14 mouse cellular contexts compared by ENCODE assay signal in genomic region chr1:138322657-138323056, GRCm38 (mm10). TPM values are rescaled to one million over a fixed set of nuclear protein-coding genes. Genes with fewer than 3 reads are reported as not detected.
DNase-seq lines count a peak whose midpoint lies in the region; ATAC-seq and TF ChIP-seq lines count a peak whose summit lies in the region.
"Had no signal": no experiment of that assay in that cellular context is flagged by ENCODE, and none has a peak within 500 bp of the region (broad histone marks: within the 10 kb centered on the region; RNA-seq: fewer than 3 reads in every experiment).

No protein-coding gene starts in this region.

- dilution Hi-C loops in CH12.LX (cut with MboI; ENCODE audit: extremely low pct_ligation_motif_present, extremely low pct_unique_long_range_greater_than_20kb, low sequenced_read_pairs): no loop called here

- H3K4me2 ChIP-seq in CH12.LX (ENCODE audit: insufficient read depth, low read depth, poor library complexity, severe bottlenecking): peak overlapping the region; percentile 54
- H3K4me2 ChIP-seq: hindbrain, embryonic 14.5 days had no signal

- ATAC-seq in megakaryocyte, adult 5-6 weeks (ENCODE audit: poor library complexity, severe bottlenecking): peak; percentile 91

- H3K9ac ChIP-seq in CH12.LX (ENCODE audit: insufficient read depth, low read depth): peak overlapping the region; percentile 36; the same call in 1 of the 2 replicates
- H3K9ac ChIP-seq: hindbrain, embryonic 14.5 days had no signal

- DNase-seq in heart, adult 11 months: peak; percentile 95
- no peak for DNase-seq in heart, postnatal 25 days (ENCODE audit: low spot score)
- peak; percentile 19 to 44 for DNase-seq in kidney, postnatal 36 days
- DNase-seq in kidney, postnatal 14 days: no peak
- peak; percentile 49 for DNase-seq in CH12.LX (ENCODE audit: extremely low read depth)
- DNase-seq in layer of hippocampus, postnatal 36 days: no peak
- no peak for DNase-seq in thymus, adult 18-20 months
- DNase-seq: cerebellum, adult 8-10 months; kidney, postnatal 10 days; spleen, adult 18-20 months had no signal

- 0 out of 2 replicates have a peak, but pooled peaks have one; percentile 20 for TF ChIP-seq EP300 in CH12.LX (IDR thresholded peaks at IDR 0.05; ENCODE audit: low read length)

- no peak for TF ChIP-seq POLR2A in CH12.LX (IDR thresholded peaks at IDR 0.05; ENCODE audit: low read depth, low read length)

- no peak overlapping the region for H3K4me3 ChIP-seq in CH12.LX (replicated peaks in 1 of 3; ENCODE audit: low read depth in 2 of 3, low read length in 2 of 3, poor library complexity in 1 of 3)

- intact Hi-C loops in heart, postnatal 25 days (cut with DNase I): no loop called here

- in situ Hi-C loops in CH12.LX (cut with MboI; ENCODE audit: low pct_ligation_motif_present, low pct_unique_long_range_greater_than_20kb, low sequenced_read_pairs): no loop called here

- no peaks in the 10 kb centered on the region for H3K27me3 ChIP-seq in CH12.LX (replicated peaks)

- H3K9me3 ChIP-seq in CH12.LX (replicated peaks; ENCODE audit: low read length): peaks cover 4% of the 10 kb centered on the region

- H3K36me3 ChIP-seq in CH12.LX (replicated peaks in 1 of 2; ENCODE audit: control insufficient read depth in 1 of 2, insufficient read depth in 1 of 2, low read length in 1 of 2): no peaks in the 10 kb centered on the region

- peaks cover 5 to 25% of the 10 kb centered on the region in 2 experiments for H3K4me1 ChIP-seq in CH12.LX (ENCODE audit: control insufficient read depth in 1 of 2, insufficient read depth in 2 of 2)

- TF ChIP-seq RAD21 in CH12.LX (IDR thresholded peaks at IDR 0.05; ENCODE audit: low read depth, low read length): no peak

- no peak for TF ChIP-seq CTCF in CH12.LX (conservative IDR thresholded peaks at IDR 0.05 in 1 of 2, IDR thresholded peaks at IDR 0.05 in 1 of 2; ENCODE audit: low read depth in 2 of 2, low read length in 2 of 2)

- H3K79me2 ChIP-seq in CH12.LX (replicated peaks; ENCODE audit: control insufficient read depth, extremely low read depth, insufficient read depth, poor library complexity, severe bottlenecking): no peaks in the 10 kb centered on the region

- H3K27ac ChIP-seq in CH12.LX (ENCODE audit: insufficient read depth, low read depth): no peak overlapping the region; the same call in 1 of the 2 replicates
- H3K27ac ChIP-seq: hindbrain, embryonic 14.5 days had no signal

TF ChIP-seq in CH12.LX, 34 proteins besides CTCF, POLR2A, EP300 and RAD21:
- TF ChIP-seq MAZ (IDR thresholded peaks at IDR 0.05; ENCODE audit: low read depth, low read length): no peak
- TF ChIP-seq TBP (conservative IDR thresholded peaks at IDR 0.05; ENCODE audit: low read depth, low read length): no peak
- peak; percentile 26; the same call in 1 of the 2 replicates for TF ChIP-seq MEF2A (IDR thresholded peaks at IDR 0.05; ENCODE audit: borderline replicate concordance, low read depth, low read length)
- peak; percentile 85 for TF ChIP-seq BHLHE40 (IDR thresholded peaks at IDR 0.05; ENCODE audit: low read depth, low read length)
- peak; percentile 41; the same call in 1 of the 2 replicates for TF ChIP-seq IRF4 (IDR thresholded peaks at IDR 0.05; ENCODE audit: low read depth, low read length)
- TF ChIP-seq MYC (IDR thresholded peaks at IDR 0.05; ENCODE audit: low read depth, low read length): peak; percentile 16; the same call in 1 of the 2 replicates
- TF ChIP-seq TCF12 (IDR thresholded peaks at IDR 0.05; ENCODE audit: low read depth, low read length): no peak
- TF ChIP-seq MAFK (IDR thresholded peaks at IDR 0.05; ENCODE audit: insufficient replicate concordance, low read length): peak; percentile 60; the same call in 1 of the 2 replicates
- TF ChIP-seq ETS1 (conservative IDR thresholded peaks at IDR 0.05; ENCODE audit: low read depth, low read length): peak; percentile 82
- 0 out of 2 replicates have a peak, but pooled peaks have one; percentile 35 for TF ChIP-seq SIN3A (IDR thresholded peaks at IDR 0.05; ENCODE audit: low read length)

RNA-seq across cellular contexts. Expression of gene Atp6v1g3, which starts 49.1 kb away (rescaled TPM):
- total RNA-seq in heart, postnatal 25 days (2021): not detected
- not detected in 2 replicates for total RNA-seq in CH12.LX (2012; rRNA removed)
- not detected in 2 replicates for total RNA-seq in CH12.LX (2014; rRNA removed)
- polyA plus RNA-seq in CH12.LX (2012; ENCODE audit: insufficient read length, low read depth): not detected in 2 replicates
- total RNA-seq in megakaryocyte, adult 5-6 weeks (2015): not detected in 2 replicates
- total RNA-seq in megakaryocyte, adult 5-6 weeks (2017): 0.65 TPM in 1 of 2 replicates, not detected in the other
- not detected for total RNA-seq in layer of hippocampus, postnatal 36 days (2021)
- total RNA-seq: left cerebral cortex, adult 18-20 months had no signal
- polyA plus RNA-seq: frontal cortex, adult 2 months; hindbrain, embryonic 14.5 days had no signal

Comparison
In these comparisons a context has a peak if more than half of its experiments do, and no peak if none do; other contexts are left out.
1. DNase-seq: peak in heart, adult 11 months (single experiment), kidney, postnatal 36 days (2 of 2) and CH12.LX (single experiment); none in heart, postnatal 25 days (single experiment), kidney, postnatal 14 days (single experiment), layer of hippocampus, postnatal 36 days (0 of 2) and thymus, adult 18-20 months (0 of 2).